Mouse (Mus musculus): ENCODE data around the gene Gm4981.
"Not testable (repeated sequence)": the region's sequence is repeated elsewhere in the genome, so short reads cannot be mapped to it uniquely, and the experiment has no call there.

Gm4981 gene

DNA sequence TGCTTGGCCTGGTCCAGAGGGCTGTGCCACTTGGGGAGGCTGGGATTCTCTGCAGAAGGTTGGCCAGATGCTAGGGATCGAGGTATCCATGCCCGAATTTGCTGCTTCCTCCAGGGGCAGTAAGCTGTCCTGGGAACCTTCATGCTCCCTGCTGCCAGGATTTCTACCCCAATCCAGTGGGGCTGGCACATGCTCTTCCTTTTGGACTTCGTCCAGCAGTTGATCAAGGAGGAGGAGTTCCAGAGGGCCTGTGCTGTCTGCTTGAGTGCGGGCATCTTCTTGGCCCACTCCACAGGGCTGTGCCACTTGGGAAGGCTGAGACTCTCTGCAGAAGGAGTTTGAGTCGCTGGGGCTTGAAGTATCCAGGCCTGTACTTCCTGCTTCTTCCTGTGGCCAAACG is 13.3 kb downstream of the Gm4981 start:
- not testable (repeated sequence) for DNase-seq (ENCODE audit: extremely low spot score)

DNA sequence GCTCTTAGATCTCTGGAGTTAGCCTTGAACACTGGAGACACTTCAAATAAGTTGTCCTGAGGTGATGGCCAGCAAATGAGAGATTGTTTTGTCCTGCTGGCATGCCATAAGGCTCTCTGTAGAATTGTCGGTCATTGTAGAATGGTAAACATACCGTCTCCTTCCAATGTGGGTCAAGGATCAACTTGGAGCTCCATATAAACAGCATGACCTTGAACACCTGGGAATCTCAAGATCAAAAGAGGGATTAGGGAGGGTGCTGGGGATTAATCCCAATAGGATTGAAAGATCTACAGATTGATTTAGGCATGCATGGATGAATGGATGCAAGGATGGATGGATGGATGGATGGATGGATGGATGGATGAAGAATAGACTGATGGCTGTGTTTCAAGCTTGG is 14.9 kb downstream of the Gm4981 start:
- not testable (repeated sequence) for DNase-seq (ENCODE audit: extremely low spot score)

DNA sequence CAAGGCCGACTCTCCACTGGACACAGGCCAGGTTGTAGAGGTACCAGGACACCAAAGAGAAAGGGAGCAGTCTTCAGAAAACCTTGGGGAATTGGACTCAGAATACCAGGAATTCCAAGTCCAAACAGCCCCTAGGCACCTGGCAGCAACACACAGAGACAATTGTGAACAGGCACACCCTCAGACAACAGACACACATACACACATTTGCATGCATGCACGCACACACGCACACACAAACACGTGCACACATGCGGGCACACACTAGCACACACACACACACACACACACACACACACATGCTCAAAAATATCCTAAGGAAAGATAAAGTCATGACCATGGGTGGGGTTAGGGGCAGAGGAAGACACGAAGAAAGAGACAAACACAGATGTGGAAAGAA is 15.8 kb downstream of the Gm4981 start:
- DNase-seq (ENCODE audit: extremely low spot score): no peak

DNA sequence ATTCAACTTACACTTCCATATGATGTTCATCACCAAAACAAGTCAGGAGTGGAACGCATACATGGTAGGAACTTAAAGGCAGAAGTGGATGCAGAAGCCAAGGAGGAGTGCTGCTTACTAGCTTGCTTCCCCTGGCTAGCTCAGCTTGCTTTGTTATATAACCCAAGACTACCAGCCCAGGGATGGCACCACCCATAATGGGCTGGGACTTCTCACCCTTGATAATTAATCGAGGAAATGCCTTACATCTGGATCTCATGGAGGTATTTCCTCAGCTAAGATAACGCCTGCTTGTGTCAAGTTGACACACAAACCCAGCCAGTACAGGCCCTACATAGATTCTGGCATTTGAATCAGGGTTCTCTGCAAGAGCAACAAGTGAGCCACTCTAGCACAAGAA is 19.1 kb downstream of the Gm4981 start:
- no peak for DNase-seq (ENCODE audit: extremely low spot score)

DNA sequence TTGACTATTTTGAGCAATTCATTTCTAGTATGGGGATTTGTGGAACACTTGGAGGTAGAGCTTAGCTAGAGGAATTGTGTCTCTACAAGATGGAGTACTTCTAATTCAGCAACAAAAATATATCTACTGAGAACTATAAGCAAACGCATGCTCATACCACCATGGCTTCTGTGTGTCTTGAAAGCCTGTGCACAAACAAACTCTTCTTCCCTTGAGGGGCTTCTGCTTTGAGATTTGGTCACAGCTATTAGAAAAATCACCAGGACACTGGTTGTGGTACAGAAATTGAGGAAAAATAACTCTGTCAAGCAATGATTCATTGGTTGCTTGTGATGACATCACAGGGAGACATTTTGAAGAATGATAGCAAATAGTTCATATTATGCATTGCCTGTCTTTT is 21.1 kb downstream of the Gm4981 start:
- no peak for DNase-seq (ENCODE audit: extremely low spot score)

DNA sequence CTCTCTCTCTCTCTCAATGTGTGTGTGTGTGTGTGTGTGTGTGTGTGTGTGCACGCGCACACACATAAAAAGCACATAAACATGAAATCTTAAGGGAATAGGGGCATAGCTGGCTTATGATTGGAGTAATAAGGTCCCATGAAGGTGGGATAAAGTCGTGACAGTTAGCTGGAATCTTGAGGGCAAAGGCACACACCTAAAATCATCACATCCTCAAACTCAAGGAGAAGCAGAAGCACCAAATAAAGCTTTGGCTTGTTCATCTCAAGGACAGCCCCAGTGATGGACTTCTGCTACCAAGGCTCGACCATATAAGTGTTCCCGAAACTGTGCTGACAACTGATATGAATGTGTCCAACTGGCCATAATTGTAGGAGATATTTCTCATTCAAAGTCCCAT is 21.6 kb downstream of the Gm4981 start:
- DNase-seq (ENCODE audit: extremely low spot score): no peak

DNA sequence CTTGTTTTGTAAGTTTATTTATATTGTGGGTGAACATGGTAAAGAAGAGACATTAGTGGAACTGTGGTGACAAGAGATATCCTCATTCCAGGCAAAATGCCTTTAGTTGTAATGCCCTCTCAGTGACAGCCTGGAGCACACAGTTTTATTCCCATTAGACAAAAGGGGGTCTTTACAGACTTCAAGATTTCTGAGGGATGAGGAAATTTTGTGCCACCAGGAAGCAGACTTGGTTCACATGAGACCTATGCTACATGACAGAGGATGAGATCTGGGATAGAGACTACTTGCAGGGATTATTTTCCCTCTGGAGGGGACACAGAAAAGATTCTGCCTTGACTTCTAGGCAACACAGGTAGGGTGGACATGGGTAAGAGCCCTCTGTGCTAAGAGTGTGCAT is 22.0 kb downstream of the Gm4981 start:
- no peak for DNase-seq (ENCODE audit: extremely low spot score)

DNA sequence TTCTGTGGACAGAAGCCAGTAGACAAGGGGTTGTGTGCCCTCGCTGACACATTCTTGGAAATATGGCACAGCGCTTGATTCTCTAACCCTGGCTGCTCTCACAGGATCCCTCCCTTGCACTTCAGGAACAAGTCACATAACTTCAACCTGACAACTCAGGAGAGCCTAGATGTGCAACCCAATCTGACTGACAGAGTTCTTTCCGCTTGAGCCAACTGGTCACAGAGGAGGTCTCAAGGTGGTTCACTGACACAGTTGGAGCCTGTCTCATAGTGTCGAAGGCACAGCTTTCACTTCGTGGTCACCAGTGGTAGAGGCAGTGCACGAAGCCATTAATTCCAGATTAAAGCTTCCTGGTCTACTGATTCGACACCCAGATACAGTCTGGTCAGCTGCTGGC is 24.3 kb downstream of the Gm4981 start:
- DNase-seq (ENCODE audit: extremely low spot score): no peak

DNA sequence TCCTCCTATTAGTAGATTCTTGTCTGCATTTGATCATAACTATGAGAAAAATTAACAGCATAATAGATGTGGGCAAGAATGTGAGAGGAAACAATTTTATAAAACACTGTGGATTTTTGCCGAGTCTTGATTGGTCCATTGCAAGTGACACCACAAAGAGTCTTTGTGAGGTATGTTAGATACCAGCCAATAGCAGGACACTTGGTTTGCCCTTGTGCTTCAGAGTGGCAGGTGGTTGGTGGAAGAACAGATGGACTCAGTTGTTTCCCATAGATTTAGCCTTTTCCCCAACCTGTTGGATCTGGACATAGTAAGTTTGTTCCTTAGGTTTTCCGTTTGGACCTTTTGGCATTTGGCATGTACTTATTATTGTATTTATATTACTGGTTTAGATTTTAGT is 25.3 kb downstream of the Gm4981 start:
- DNase-seq (ENCODE audit: extremely low spot score): no peak

DNA sequence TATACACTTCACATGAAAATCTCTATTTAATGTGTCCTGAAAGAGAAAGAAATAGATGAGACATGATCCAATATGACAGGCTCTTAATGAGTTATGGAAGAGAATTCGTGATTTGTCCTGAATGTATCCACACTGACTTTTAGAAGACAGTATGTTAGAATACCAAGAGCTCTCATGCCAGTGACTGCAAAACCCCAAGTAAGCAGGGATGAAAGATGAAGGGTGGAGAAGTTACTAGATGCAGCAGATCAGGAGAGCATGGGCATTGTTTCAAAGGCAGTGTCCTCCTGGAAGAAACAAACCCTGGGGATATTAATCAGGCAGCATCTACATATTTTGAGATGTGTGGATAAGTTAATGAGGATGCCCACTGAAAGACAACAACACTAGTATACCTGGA is 26.0 kb downstream of the Gm4981 start:
- DNase-seq (ENCODE audit: extremely low spot score): no peak

DNA sequence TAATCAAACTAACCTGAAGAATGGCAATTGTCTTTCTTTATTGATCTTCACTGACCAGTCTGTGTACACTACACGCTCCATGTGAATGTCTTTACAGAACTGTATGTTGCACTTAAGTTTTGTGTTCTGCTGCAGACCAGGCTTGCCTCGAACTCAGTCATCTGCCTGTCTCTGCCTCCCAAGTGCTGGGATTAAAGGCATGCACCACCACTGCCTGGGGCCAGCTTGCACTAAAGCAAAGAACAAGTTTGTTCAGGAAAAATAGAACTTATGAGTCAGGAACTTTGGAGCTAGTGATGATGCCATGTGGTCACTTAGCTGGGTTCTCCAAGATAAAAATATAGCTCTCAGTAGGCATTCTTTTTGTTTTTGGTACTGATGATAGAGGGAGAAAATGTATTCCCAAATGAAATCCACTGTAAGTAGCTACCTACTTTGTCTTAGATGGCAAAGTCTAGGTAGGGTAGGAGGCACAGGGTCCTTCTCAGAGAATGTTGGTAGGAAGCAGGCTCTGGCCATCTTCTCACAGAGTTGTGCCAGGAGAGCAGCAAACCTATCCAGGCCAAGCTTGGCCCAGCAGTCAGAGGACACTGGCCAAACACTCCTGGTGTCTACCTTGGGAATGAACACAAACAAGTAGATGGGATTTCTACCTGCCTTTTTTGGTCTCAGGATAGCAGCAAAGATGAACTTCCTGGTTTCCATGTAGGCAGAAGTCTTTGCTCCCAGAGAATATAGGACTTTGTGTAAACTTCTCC is 26.6 kb downstream of the Gm4981 start:
- no peak for DNase-seq (ENCODE audit: extremely low spot score)

DNA sequence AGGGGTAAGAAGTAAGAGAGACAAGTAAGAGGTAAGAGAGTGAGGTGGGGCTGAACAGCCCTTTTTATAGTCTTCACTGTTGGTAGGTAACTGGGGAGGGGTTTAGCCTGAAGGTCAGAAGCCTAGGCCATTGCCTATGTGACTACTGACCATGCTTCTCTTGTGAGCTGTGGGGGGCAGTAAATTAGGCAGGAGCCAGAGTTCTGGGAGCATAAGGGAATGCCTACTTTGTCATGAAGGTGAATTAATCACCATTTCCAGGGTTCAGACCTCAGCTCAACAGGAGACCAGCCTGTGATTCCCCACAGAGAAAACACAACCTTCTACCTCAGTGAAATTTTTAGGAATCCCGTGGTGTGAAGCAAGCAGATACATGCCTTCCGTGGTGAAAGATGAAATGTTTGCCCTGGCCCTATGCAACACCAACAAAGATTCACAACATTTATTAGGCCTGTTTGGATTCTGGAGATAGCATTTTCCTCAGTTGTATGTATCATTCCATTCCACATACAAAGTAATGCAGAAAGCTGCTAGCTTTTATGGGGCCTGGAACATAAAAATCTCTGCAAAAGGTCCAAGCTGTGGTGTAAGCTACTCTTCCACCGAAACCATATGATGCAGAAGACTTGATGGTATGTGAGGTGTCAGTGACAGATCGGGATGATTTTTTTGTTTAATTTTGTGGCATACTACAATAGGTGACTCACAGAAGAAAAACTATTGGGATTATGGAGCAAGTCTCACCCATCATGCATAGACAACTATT is 29.7 kb downstream of the Gm4981 start:
- DNase-seq (ENCODE audit: extremely low spot score): no peak

DNA sequence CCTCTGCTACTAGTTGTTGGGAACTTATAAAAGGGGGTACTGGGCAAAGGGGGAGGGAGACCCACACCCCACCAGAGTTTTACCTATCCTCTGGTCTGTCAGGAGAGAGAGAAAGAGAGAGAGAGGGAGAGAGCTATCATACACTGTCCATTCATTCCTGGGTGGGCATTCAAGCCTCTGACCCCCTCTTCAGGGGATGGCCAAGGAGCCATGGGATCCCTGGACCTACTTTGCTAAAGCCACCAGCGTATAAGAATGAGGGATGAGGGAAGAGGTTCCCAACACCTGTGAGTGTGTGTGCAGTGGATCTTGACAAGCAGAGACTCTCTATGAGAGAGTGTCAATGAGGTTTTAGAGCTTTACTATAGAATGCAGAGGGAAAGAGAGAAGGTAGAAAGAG is 30.5 kb downstream of the Gm4981 start:
- no peak for DNase-seq (ENCODE audit: extremely low spot score)
